Mouse (Mus musculus): ENCODE data around the gene Ddr2. TPM values are rescaled to one million over a fixed set of nuclear protein-coding genes. Genes with fewer than 3 reads are reported as not detected.

Gene Ddr2
- polyA plus RNA-seq, 1 experiment from 2014 or later, result 85.2 TPM

GRCm38 (mm10) chr1:170079465-170079864 lies 31.1 kb downstream of the Ddr2 start:
- H3K9me3 ChIP-seq (ENCODE audit: control insufficient read depth, low read length), result no peaks in the 10 kb centered on the region
- no peak overlapping the region for H3K4me3 ChIP-seq (ENCODE audit: low read depth, low read length)
- no peak overlapping the region for H3K4me2 ChIP-seq (ENCODE audit: low read depth, low read length)
- WGBS, result 47% methylated on average over 2 of the region's 2 CpGs
- peak; percentile 36 for DNase-seq (ENCODE audit: low spot score)
- no peaks in the 10 kb centered on the region for H3K27me3 ChIP-seq (replicated peaks; ENCODE audit: control insufficient read depth, insufficient read depth, low read length)
- peaks cover 10% of the 10 kb centered on the region; the same call in 1 of the 2 replicates for H3K4me1 ChIP-seq (ENCODE audit: control insufficient read depth, insufficient read depth, low read length)
- no peak overlapping the region for H3K27ac ChIP-seq (replicated peaks; ENCODE audit: low read depth, low read length)
- H3K36me3 ChIP-seq (ENCODE audit: control insufficient read depth, insufficient read depth, low read length), result no peaks in the 10 kb centered on the region
- no peak for ATAC-seq (ENCODE audit: low read depth)
- no peak overlapping the region for H3K9ac ChIP-seq (ENCODE audit: low read depth, low read length)

GRCm38 (mm10) chr1:170076339-170076738 lies 34.2 kb downstream of the Ddr2 start:
- Histone ChIP-seq H3K9me3 (ENCODE audit: control insufficient read depth, low read length) (no peaks in the 10 kb centered on the region), H3K27me3 (replicated peaks; ENCODE audit: control insufficient read depth, insufficient read depth, low read length) (no peaks in the 10 kb centered on the region), H3K4me2 (ENCODE audit: low read depth, low read length) (no peak overlapping the region), H3K4me3 (ENCODE audit: low read depth, low read length) (no peak overlapping the region), H3K27ac (replicated peaks; ENCODE audit: low read depth, low read length) (no peak overlapping the region), H3K9ac (ENCODE audit: low read depth, low read length) (no peak overlapping the region), H3K36me3 (ENCODE audit: control insufficient read depth, insufficient read depth, low read length) (0 out of 2 replicates have a peak, but pooled peaks cover 10% of the 10 kb centered on the region), H3K4me1 (ENCODE audit: control insufficient read depth, insufficient read depth, low read length) (peaks cover 10% of the 10 kb centered on the region; the same call in 1 of the 2 replicates)
- DNase-seq (ENCODE audit: low spot score) (no peak), ATAC-seq (ENCODE audit: low read depth) (no peak)
- WGBS, result 61% methylated on average over 5 of the region's 5 CpGs

GRCm38 (mm10) chr1:170073768-170074167 lies 36.8 kb downstream of the Ddr2 start:
- H3K27ac ChIP-seq (replicated peaks; ENCODE audit: low read depth, low read length), result no peak overlapping the region
- H3K4me1 ChIP-seq (ENCODE audit: control insufficient read depth, insufficient read depth, low read length), result no peaks in the 10 kb centered on the region
- no peaks in the 10 kb centered on the region for H3K27me3 ChIP-seq (replicated peaks; ENCODE audit: control insufficient read depth, insufficient read depth, low read length)
- DNase-seq (ENCODE audit: low spot score) (no peak), ATAC-seq (ENCODE audit: low read depth) (no peak)
- WGBS, result 78% methylated on average over 8 of the region's 8 CpGs
- no peak overlapping the region for H3K9ac ChIP-seq (ENCODE audit: low read depth, low read length)
- H3K4me3 ChIP-seq (ENCODE audit: low read depth, low read length), result no peak overlapping the region
- no peaks in the 10 kb centered on the region for H3K9me3 ChIP-seq (ENCODE audit: control insufficient read depth, low read length)
- H3K4me2 ChIP-seq (ENCODE audit: low read depth, low read length), result no peak overlapping the region
- H3K36me3 ChIP-seq (ENCODE audit: control insufficient read depth, insufficient read depth, low read length), result 0 out of 2 replicates have a peak, but pooled peaks cover 10% of the 10 kb centered on the region

GRCm38 (mm10) chr1:170069143-170069542 lies 41.4 kb downstream of the Ddr2 start:
- 78% methylated on average over 5 of the region's 5 CpGs for WGBS
- no peak for DNase-seq (ENCODE audit: low spot score)
- ATAC-seq (ENCODE audit: low read depth), result no peak

GRCm38 (mm10) chr1:170065931-170066330 lies 44.6 kb downstream of the Ddr2 start:
- peaks cover 7% of the 10 kb centered on the region; the same call in 1 of the 2 replicates for H3K36me3 ChIP-seq (ENCODE audit: control insufficient read depth, insufficient read depth, low read length)
- H3K4me1 ChIP-seq (ENCODE audit: control insufficient read depth, insufficient read depth, low read length), result peaks cover 14% of the 10 kb centered on the region; the same call in 1 of the 2 replicates
- no peaks in the 10 kb centered on the region for H3K27me3 ChIP-seq (replicated peaks; ENCODE audit: control insufficient read depth, insufficient read depth, low read length)
- H3K4me3 ChIP-seq (ENCODE audit: low read depth, low read length), result no peak overlapping the region
- H3K9ac ChIP-seq (ENCODE audit: low read depth, low read length), result no peak overlapping the region
- H3K4me2 ChIP-seq (ENCODE audit: low read depth, low read length), result no peak overlapping the region
- ATAC-seq (ENCODE audit: low read depth) (no peak), DNase-seq (ENCODE audit: low spot score) (no peak)
- no peaks in the 10 kb centered on the region for H3K9me3 ChIP-seq (ENCODE audit: control insufficient read depth, low read length)
- no peak overlapping the region for H3K27ac ChIP-seq (replicated peaks; ENCODE audit: low read depth, low read length)
- WGBS, result 76% methylated on average over 2 of the region's 2 CpGs

More at GRCm38 (mm10) chr1:170069143-170069542, 41.4 kb downstream of the Ddr2 start:
- H3K4me1 ChIP-seq (ENCODE audit: control insufficient read depth, insufficient read depth, low read length), result peaks cover 14% of the 10 kb centered on the region; the same call in 1 of the 2 replicates
- no peak overlapping the region for H3K4me2 ChIP-seq (ENCODE audit: low read depth, low read length)
- H3K9ac ChIP-seq (ENCODE audit: low read depth, low read length), result no peak overlapping the region
- peaks cover 17% of the 10 kb centered on the region; the same call in 1 of the 2 replicates for H3K36me3 ChIP-seq (ENCODE audit: control insufficient read depth, insufficient read depth, low read length)
- H3K4me3 ChIP-seq (ENCODE audit: low read depth, low read length), result no peak overlapping the region
- no peaks in the 10 kb centered on the region for H3K9me3 ChIP-seq (ENCODE audit: control insufficient read depth, low read length)
- 0 out of 2 replicates have a peak overlapping the region, but pooled peaks have one; percentile 4 for H3K27ac ChIP-seq (replicated peaks; ENCODE audit: low read depth, low read length)
- H3K27me3 ChIP-seq (replicated peaks; ENCODE audit: control insufficient read depth, insufficient read depth, low read length), result no peaks in the 10 kb centered on the region

GRCm38 (mm10) chr1:170065009-170065408 lies 45.6 kb downstream of the Ddr2 start:
- 70% methylated on average over 8 of the region's 8 CpGs for WGBS
- no peak overlapping the region for H3K9ac ChIP-seq (ENCODE audit: low read depth, low read length)
- ATAC-seq (ENCODE audit: low read depth), result no peak

GRCm38 (mm10) chr1:170064083-170064494 lies 46.5 kb downstream of the Ddr2 start:
- ATAC-seq (ENCODE audit: low read depth) (peak; percentile 87), DNase-seq (ENCODE audit: low spot score) (peak; percentile 89)
- Histone ChIP-seq H3K4me1 (ENCODE audit: control insufficient read depth, insufficient read depth, low read length) (peaks cover 14% of the 10 kb centered on the region; the same call in 1 of the 2 replicates), H3K27me3 (replicated peaks; ENCODE audit: control insufficient read depth, insufficient read depth, low read length) (no peaks in the 10 kb centered on the region), H3K4me2 (ENCODE audit: low read depth, low read length) (peak overlapping the region; percentile 6; the same call in 1 of the 2 replicates), H3K9ac (ENCODE audit: low read depth, low read length) (no peak overlapping the region), H3K4me3 (ENCODE audit: low read depth, low read length) (no peak overlapping the region), H3K36me3 (ENCODE audit: control insufficient read depth, insufficient read depth, low read length) (peaks cover 14% of the 10 kb centered on the region; the same call in 1 of the 2 replicates), H3K9me3 (ENCODE audit: control insufficient read depth, low read length) (peaks cover 3% of the 10 kb centered on the region; the same call in 1 of the 2 replicates), H3K27ac (replicated peaks; ENCODE audit: low read depth, low read length) (peak overlapping the region; percentile 57)
- WGBS, result 40% methylated on average over 9 of the region's 9 CpGs

More at GRCm38 (mm10) chr1:170065009-170065408, 45.6 kb downstream of the Ddr2 start:
- Histone ChIP-seq H3K36me3 (ENCODE audit: control insufficient read depth, insufficient read depth, low read length) (peaks cover 7% of the 10 kb centered on the region; the same call in 1 of the 2 replicates), H3K9me3 (ENCODE audit: control insufficient read depth, low read length) (no peaks in the 10 kb centered on the region), H3K27ac (replicated peaks; ENCODE audit: low read depth, low read length) (no peak overlapping the region), H3K4me2 (ENCODE audit: low read depth, low read length) (no peak overlapping the region), H3K27me3 (replicated peaks; ENCODE audit: control insufficient read depth, insufficient read depth, low read length) (no peaks in the 10 kb centered on the region), H3K4me1 (ENCODE audit: control insufficient read depth, insufficient read depth, low read length) (peaks cover 14% of the 10 kb centered on the region; the same call in 1 of the 2 replicates), H3K4me3 (ENCODE audit: low read depth, low read length) (no peak overlapping the region)
- DNase-seq (ENCODE audit: low spot score), result no peak

GRCm38 (mm10) chr1:170060214-170060613 lies 50.3 kb downstream of the Ddr2 start:
- Histone ChIP-seq H3K4me3 (ENCODE audit: low read depth, low read length) (no peak overlapping the region), H3K9ac (ENCODE audit: low read depth, low read length) (no peak overlapping the region), H3K27ac (replicated peaks; ENCODE audit: low read depth, low read length) (no peak overlapping the region), H3K36me3 (ENCODE audit: control insufficient read depth, insufficient read depth, low read length) (0 out of 2 replicates have a peak, but pooled peaks cover 8% of the 10 kb centered on the region), H3K9me3 (ENCODE audit: control insufficient read depth, low read length) (peaks cover 6% of the 10 kb centered on the region; the same call in 1 of the 2 replicates), H3K4me2 (ENCODE audit: low read depth, low read length) (no peak overlapping the region), H3K4me1 (ENCODE audit: control insufficient read depth, insufficient read depth, low read length) (peaks cover 19% of the 10 kb centered on the region), H3K27me3 (replicated peaks; ENCODE audit: control insufficient read depth, insufficient read depth, low read length) (no peaks in the 10 kb centered on the region)
- WGBS, result 69% methylated on average over 3 of the region's 3 CpGs
- DNase-seq (ENCODE audit: low spot score), result no peak
- ATAC-seq (ENCODE audit: low read depth), result no peak

- H3K9me3 ChIP-seq (ENCODE audit: control insufficient read depth, low read length), result peaks cover 6% of the 10 kb centered on the region; the same call in 1 of the 2 replicates
- 87% methylated on average over 9 of the region's 9 CpGs for WGBS
- no peak overlapping the region for H3K9ac ChIP-seq (ENCODE audit: low read depth, low read length)
- H3K27me3 ChIP-seq (replicated peaks; ENCODE audit: control insufficient read depth, insufficient read depth, low read length), result no peaks in the 10 kb centered on the region
- H3K4me1 ChIP-seq (ENCODE audit: control insufficient read depth, insufficient read depth, low read length), result peaks cover 18% of the 10 kb centered on the region
- H3K27ac ChIP-seq (replicated peaks; ENCODE audit: low read depth, low read length), result no peak overlapping the region
- no peak overlapping the region for H3K4me2 ChIP-seq (ENCODE audit: low read depth, low read length)
- H3K36me3 ChIP-seq (ENCODE audit: control insufficient read depth, insufficient read depth, low read length), result 0 out of 2 replicates have a peak, but pooled peaks cover 8% of the 10 kb centered on the region
- DNase-seq (ENCODE audit: low spot score) (no peak), ATAC-seq (ENCODE audit: low read depth) (no peak)
- H3K4me3 ChIP-seq (ENCODE audit: low read depth, low read length), result no peak overlapping the region
Observed at GRCm38 (mm10) chr1:170059347-170059746, 51.2 kb downstream of the Ddr2 start.
